Mouse (Mus musculus) E14TG2a.4 (cell line): Measurements from ENCODE around the gene Enpp1.

Experiments used
- H3K27me3 ChIP-seq: 2 replicates; pipeline ENCODE4 v1.6.1; 2014; ENCODE audit warnings: low read length, control low read depth; ENCODE audit not compliant: insufficient read depth
- H3K36me3 ChIP-seq: 2 replicates; pipeline ENCODE4 v1.6.1; 2014; ENCODE audit warnings: low read length, control low read depth; ENCODE audit not compliant: insufficient read depth
- H3K4me1 ChIP-seq: replicated peaks from 2 replicates; pipeline ENCODE4 v1.6.1; 2014; ENCODE audit warnings: low read depth, low read length, control low read depth
- H3K4me3 ChIP-seq: replicated peaks from 2 replicates; pipeline ENCODE4 v1.5.1; 2014; ENCODE audit warnings: mild to moderate bottlenecking, low read length
- H3K9me3 ChIP-seq: 2 replicates; pipeline ENCODE4 v1.6.1; 2014; ENCODE audit warnings: low read length, control low read depth
- CTCF ChIP-seq: conservative IDR thresholded peaks from 2 replicates; pipeline ENCODE4 v1.5.1; 2014; ENCODE audit warnings: low read length
- NANOG ChIP-seq: IDR thresholded peaks from 2 replicates; pipeline ENCODE4 v1.6.1; 2014; ENCODE audit warnings: borderline replicate concordance, low read length, mixed read lengths
- POU5F1 ChIP-seq: IDR thresholded peaks from 2 replicates; pipeline ENCODE4 v1.6.1; 2014; ENCODE audit warnings: low read length, borderline replicate concordance

The Enpp1 gene

DNA sequence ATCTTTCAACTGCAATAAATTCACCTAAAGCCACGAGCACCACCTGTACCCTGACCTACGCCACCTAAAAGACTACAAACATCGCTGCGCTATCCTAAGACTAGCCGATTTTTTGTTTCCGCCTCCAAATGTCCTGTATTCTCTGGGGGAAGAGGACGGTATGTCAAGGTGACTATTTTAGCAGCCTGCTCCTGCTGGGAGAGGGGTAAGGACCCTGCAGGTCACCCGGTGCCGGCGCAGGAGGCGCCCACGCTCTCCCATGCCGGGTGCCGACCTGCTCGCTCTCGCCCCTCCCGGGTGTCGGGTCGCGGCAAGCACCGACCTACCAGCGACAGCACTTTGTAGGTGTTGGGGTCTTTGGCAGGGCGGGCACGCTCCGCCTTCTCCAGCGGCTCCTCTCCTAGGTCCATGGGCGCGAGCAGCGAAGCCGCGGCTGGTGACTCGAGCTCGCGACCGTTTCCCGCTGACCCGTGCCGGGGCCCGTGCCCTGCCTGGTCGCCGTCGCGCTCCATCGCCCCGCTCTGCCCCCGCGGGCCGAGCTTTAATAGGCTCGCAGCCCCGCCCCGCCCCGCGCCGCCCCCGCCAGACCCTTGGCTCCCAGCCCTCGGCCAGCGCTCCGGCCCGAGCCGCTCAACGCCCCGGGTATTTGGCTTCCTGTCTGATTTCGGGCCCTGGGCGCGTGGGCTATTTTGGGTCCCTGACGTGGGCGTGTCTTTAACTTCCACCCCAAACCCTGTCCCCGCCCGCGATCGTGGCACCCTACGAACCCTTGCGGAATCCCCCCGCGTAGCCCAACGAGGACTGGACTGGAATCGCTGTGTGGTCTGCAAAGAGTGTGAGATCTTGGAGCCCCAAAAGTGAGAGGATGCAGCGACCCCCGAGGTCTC lies at the start of gene Enpp1:
Gene Enpp1 (minus strand): TSS at position 680 of the 887 bp plus-strand sequence.
- peaks cover 13% of the 10 kb centered on the region for H3K4me1 ChIP-seq
- peaks cover 51% of the 10 kb centered on the region for H3K27me3 ChIP-seq

DNA sequence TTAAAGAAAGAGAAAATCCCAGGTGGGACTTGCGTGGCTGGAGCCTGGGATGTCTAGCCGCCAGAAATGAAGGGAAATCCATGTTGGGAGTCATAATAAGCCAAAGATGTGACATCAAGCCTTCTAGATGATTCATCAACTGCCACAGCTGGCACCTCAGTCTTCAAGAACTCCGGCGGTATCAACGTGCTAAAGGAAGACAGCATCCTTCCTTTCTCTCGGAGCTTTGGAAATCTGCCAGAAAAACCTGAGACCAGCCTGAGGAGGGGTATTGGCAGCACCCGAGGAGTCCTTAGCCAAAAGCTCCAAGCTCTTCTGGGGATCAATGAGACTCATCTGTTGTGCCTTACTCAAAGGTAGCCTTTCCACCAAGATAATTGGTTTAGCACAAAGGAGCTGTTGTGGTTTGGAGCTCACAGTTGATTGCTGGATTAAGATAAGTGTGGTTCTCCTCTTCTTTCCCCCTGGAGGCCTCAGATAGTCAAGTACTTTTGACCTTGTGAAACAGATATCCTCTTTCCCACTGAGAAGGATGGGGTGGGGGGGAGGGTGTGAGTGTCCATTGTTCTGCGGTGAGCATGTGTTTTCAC lies 46.5 kb upstream of the Enpp1 start:
- Histone ChIP-seq H3K4me3 (no peak overlapping the region), H3K36me3 (no peaks in the 10 kb centered on the region), H3K9me3 (no peaks in the 10 kb centered on the region), H3K27me3 (no peaks in the 10 kb centered on the region), H3K4me1 (peaks cover 15% of the 10 kb centered on the region)
- TF ChIP-seq NANOG = no peak; the same call in 1 of the 2 replicates
- TF ChIP-seq CTCF = no peak
- no peak for TF ChIP-seq POU5F1

More for the DNA sequence above, at the start of gene Enpp1:
- TF ChIP-seq CTCF (no peak), NANOG (no peak), POU5F1 (no peak)
- H3K9me3 ChIP-seq = no peaks in the 10 kb centered on the region
- no peaks in the 10 kb centered on the region for H3K36me3 ChIP-seq
- H3K4me3 ChIP-seq = peak within 1 kb of the TSS; percentile 85

DNA sequence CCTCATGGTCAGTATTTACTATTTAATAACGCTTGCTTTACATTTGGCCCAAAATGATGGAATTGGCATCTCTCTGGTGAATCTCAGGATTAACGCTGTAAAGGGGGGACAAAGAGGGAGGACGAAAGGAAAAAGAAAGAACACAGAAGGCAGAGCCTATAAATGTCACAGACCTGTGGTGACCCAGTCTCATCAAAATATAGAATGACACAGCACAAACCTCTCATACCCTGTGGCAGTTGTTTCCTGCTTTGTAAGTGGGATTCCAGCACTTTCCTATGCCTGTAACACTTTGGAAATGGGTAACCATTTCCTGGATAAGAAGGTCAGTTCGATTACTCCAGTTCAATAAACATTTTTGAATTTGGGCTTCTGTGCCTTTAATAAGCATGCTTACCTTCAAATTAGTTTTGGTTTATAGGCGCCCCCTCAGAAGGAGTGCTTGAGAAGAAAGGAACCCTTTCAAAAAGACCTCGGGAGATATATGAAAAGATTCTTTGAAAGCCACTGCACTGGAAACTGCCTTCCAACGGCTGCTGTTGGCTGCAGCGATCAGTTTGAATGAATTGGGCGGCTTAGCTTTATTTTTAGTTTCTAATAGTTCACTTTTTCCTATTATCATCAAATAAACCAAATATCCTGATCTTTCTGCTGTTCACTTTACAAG lies 43.0 kb upstream of the Enpp1 start:
- TF ChIP-seq NANOG = no peak
- TF ChIP-seq POU5F1 = no peak
- TF ChIP-seq CTCF = no peak
- Histone ChIP-seq H3K9me3 (no peaks in the 10 kb centered on the region), H3K4me1 (peaks cover 15% of the 10 kb centered on the region), H3K27me3 (no peaks in the 10 kb centered on the region), H3K36me3 (no peaks in the 10 kb centered on the region), H3K4me3 (peak overlapping the region; percentile 74; the same call in 1 of the 2 replicates)

DNA sequence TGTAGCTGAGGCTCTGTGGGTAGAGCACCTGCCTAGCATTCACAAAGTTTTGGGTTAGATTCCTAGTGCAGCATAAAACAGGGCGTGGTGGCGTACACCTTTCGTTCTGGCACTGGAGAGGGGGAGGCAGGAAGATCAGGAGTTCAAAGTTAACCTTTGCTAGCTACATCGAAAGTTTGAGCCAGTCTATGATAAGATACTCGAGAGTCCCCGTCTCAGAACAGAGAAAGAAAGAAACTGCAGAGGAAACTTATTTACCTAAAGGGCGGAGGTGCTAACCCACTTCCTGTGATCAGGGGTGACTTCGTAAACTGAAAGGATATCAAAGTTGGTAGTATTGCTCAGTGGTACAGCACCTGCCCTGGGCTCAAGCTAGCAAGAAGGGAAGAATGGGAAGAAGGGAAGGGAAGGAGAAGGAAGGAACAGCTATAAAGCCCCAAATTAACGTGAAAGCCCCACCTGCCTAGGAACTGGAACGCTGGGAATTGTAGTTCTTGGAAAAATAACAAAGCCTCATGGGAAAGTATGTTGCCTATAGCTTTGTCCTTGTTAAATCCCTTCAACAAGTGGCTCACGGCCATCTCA lies 42.4 kb upstream of the Enpp1 start:
- TF ChIP-seq POU5F1 = no peak
- no peak for TF ChIP-seq NANOG
- no peak for TF ChIP-seq CTCF
- H3K4me3 ChIP-seq = peak overlapping the region; percentile 74
- H3K27me3 ChIP-seq = no peaks in the 10 kb centered on the region
- no peaks in the 10 kb centered on the region for H3K9me3 ChIP-seq
- no peaks in the 10 kb centered on the region for H3K36me3 ChIP-seq
- peaks cover 15% of the 10 kb centered on the region for H3K4me1 ChIP-seq

DNA sequence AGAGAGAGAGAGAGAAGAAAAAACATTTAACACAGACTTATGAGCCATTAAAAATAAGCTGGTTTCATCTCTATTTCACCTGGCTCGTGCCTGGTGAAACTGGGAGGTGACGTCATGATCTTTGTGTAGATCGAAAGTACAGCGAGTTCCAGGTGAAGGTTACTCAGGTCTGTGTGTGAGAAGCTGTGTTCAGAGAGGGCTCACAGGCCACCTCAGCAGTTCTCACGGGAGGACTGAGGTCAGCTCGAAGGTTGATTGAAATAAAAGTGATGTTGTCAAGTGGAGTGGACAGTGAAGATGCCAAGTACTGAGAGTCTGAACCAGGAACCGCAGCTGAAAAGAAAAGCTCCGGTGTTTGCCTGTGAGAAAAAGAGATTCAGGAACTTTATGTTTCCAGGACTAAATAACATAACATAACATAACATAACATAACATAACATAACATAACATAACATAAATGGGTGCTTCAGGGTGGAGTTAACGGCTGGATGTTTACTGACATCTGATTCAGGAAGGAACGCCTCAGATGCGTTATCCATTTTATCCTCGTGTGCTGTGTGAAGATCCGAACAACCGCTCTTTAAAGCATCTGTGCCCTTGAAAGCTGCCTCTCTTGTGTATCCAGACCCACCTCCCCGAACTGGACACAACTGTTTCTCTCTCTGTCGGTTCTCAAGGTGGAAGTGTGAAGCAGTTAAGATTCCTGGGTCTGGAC lies 41.7 kb upstream of the Enpp1 start:
- peak overlapping the region; percentile 74 for H3K4me3 ChIP-seq
- TF ChIP-seq NANOG (no peak), POU5F1 (no peak), CTCF (no peak)
- H3K4me1 ChIP-seq = peaks cover 15% of the 10 kb centered on the region
- no peaks in the 10 kb centered on the region for H3K36me3 ChIP-seq
- H3K27me3 ChIP-seq = no peaks in the 10 kb centered on the region; the same call in 1 of the 2 replicates
- no peaks in the 10 kb centered on the region for H3K9me3 ChIP-seq

DNA sequence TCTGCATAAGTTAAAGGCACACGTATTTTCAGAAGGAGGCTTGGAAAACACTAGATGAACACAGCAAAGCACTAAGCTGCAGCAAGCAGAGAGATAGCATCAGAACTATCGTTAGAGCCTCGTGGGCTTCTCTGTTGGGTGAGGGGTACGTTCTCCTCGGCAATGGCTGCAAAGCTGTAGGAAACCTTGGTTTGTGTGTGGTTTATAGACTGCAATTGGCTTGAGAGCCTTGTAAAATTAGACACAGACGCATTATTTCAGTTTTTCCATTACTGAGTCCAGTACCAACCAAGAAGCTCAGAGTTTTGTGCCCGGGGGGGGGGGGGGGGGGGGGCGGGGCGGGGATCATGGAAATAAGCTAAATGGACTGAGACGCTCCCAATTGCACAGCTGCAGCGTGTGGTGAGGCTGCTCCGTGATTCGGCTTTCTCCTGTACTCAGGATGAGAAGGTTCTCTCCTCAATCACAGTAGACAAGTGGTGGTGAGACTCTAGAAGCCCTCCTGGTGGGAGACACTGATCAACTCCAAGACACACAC lies 31.1 kb upstream of the Enpp1 start:
- TF ChIP-seq CTCF (no peak), POU5F1 (no peak), NANOG (no peak)
- no peaks in the 10 kb centered on the region for H3K9me3 ChIP-seq
- H3K4me3 ChIP-seq = no peak overlapping the region
- H3K27me3 ChIP-seq = no peaks in the 10 kb centered on the region
- H3K4me1 ChIP-seq = no peaks in the 10 kb centered on the region
- no peaks in the 10 kb centered on the region for H3K36me3 ChIP-seq
